Mouse (Mus musculus) midbrain, embryonic 12.5 days (tissue): ENCODE results near the gene Galnt12. TPM values are rescaled to one million over a fixed set of nuclear protein-coding genes. Genes with fewer than 3 reads are reported as not detected.

Experiments used
- ATAC-seq: fragments of 200-750 bp; cut with Nextera tagmentation; 2 replicates; pipeline ENCODE4 v1.8.0; 2017; ENCODE audit warnings: low read depth, moderate TSS enrichment, moderate library complexity; ENCODE audit not compliant: low FRiP score
- H3K27ac ChIP-seq: fragments of 300-500 bp; sonication (generic); replicated peaks from 2 replicates; pipeline ENCODE4 v1.5.1; 2016; ENCODE audit warnings: mild to moderate bottlenecking
- H3K27me3 ChIP-seq: fragments of 300-500 bp; sonication (generic); 2 replicates; pipeline ENCODE4 v1.6.1; 2016; ENCODE audit warnings: mild to moderate bottlenecking
- H3K36me3 ChIP-seq: fragments of 300-500 bp; sonication (generic); 2 replicates; pipeline ENCODE4 v1.6.1; 2016
- H3K4me1 ChIP-seq: fragments of 300-500 bp; sonication (generic); 2 replicates; pipeline ENCODE4 v1.6.1; 2016
- H3K4me2 ChIP-seq: fragments of 300-500 bp; sonication (generic); replicated peaks from 2 replicates; pipeline ENCODE4 v1.6.1; 2016; ENCODE audit warnings: mild to moderate bottlenecking, moderate library complexity
- H3K4me3 ChIP-seq: fragments of 300-500 bp; sonication (generic); 2 replicates; pipeline ENCODE4 v1.5.1; 2016; ENCODE audit warnings: mild to moderate bottlenecking
- H3K9ac ChIP-seq: fragments of 300-500 bp; sonication (generic); replicated peaks from 2 replicates; pipeline ENCODE4 v1.6.1; 2016; ENCODE audit warnings: mild to moderate bottlenecking, moderate library complexity
- H3K9me3 ChIP-seq: fragments of 300-500 bp; sonication (generic); 2 replicates; pipeline ENCODE4 v1.6.1; 2016; ENCODE audit warnings: mild to moderate bottlenecking
- WGBS: fragments of 180-500 bp; shearing (Covaris S2); methylation state at CpG from one replicate; pipeline ENCODE4 v1.1.7; 2016; 5-methylcytosine and 5-hydroxymethylcytosine counted together
- polyA plus RNA-seq: library from polyadenylated mRNA; unstranded; fragments of >200 nt; fragmentation: Nextera tagmentation; extraction: Ambion mirVana; gene quantifications from 2 replicates; pipeline ENCODE4 v1.2.1, GENCODE M21; 2016

The Galnt12 gene
- polyA plus RNA-seq, 1 experiment from 2014 or later = 4.4 TPM

- H3K27ac ChIP-seq = no peak overlapping the region
- peak overlapping the region; percentile 84 for H3K9ac ChIP-seq
- ATAC-seq = peak; percentile 42
- H3K36me3 ChIP-seq = no peaks in the 10 kb centered on the region
- peak overlapping the region; percentile 70 for H3K4me2 ChIP-seq
- peak overlapping the region; percentile 78 for H3K4me3 ChIP-seq
- H3K4me1 ChIP-seq = peaks cover 10% of the 10 kb centered on the region; the same call in 1 of the 2 replicates
- 37% methylated on average over 25 of the region's 25 CpGs for WGBS
- H3K9me3 ChIP-seq = 0 out of 2 replicates have a peak, but pooled peaks cover 3% of the 10 kb centered on the region
- peaks cover 30% of the 10 kb centered on the region for H3K27me3 ChIP-seq
Observed at GRCm38 (mm10) chr4:47057510-47058325, 34.0 kb upstream of the Galnt12 start.

- Histone ChIP-seq H3K36me3 (no peaks in the 10 kb centered on the region), H3K9ac (no peak overlapping the region), H3K9me3 (no peaks in the 10 kb centered on the region), H3K4me3 (no peak overlapping the region), H3K27ac (no peak overlapping the region), H3K27me3 (peaks cover 12% of the 10 kb centered on the region), H3K4me1 (peaks cover 10% of the 10 kb centered on the region; the same call in 1 of the 2 replicates), H3K4me2 (no peak overlapping the region)
- ATAC-seq = no peak
- 9% methylated on average over 1 of the region's 1 CpGs for WGBS
Observed at GRCm38 (mm10) chr4:47060900-47061299, 30.8 kb upstream of the Galnt12 start.

- no peak overlapping the region for H3K4me3 ChIP-seq
- no peak overlapping the region for H3K4me2 ChIP-seq
- no peaks in the 10 kb centered on the region for H3K27me3 ChIP-seq
- WGBS = 37% methylated on average over 2 of the region's 2 CpGs
- ATAC-seq = no peak
- no peaks in the 10 kb centered on the region for H3K4me1 ChIP-seq
- H3K9me3 ChIP-seq = no peaks in the 10 kb centered on the region
- no peaks in the 10 kb centered on the region for H3K36me3 ChIP-seq
- no peak overlapping the region for H3K27ac ChIP-seq
- no peak overlapping the region for H3K9ac ChIP-seq
Observed at GRCm38 (mm10) chr4:47075054-47075453, 16.7 kb upstream of the Galnt12 start.

- ATAC-seq = no peak
- Histone ChIP-seq H3K27ac (no peak overlapping the region), H3K4me3 (no peak overlapping the region), H3K27me3 (no peaks in the 10 kb centered on the region), H3K36me3 (no peaks in the 10 kb centered on the region), H3K9me3 (no peaks in the 10 kb centered on the region), H3K4me2 (no peak overlapping the region), H3K9ac (no peak overlapping the region), H3K4me1 (no peaks in the 10 kb centered on the region)
- 92% methylated on average over 17 of the region's 17 CpGs for WGBS
Observed at GRCm38 (mm10) chr4:47079997-47080646, 11.6 kb upstream of the Galnt12 start.

- no peaks in the 10 kb centered on the region for H3K4me1 ChIP-seq
- H3K27me3 ChIP-seq = no peaks in the 10 kb centered on the region
- H3K9me3 ChIP-seq = no peaks in the 10 kb centered on the region
- no peak overlapping the region for H3K4me3 ChIP-seq
- no peak for ATAC-seq
- no peak overlapping the region for H3K4me2 ChIP-seq
- H3K27ac ChIP-seq = no peak overlapping the region
- WGBS = 97% methylated on average over 4 of the region's 4 CpGs
- H3K9ac ChIP-seq = no peak overlapping the region
- no peaks in the 10 kb centered on the region for H3K36me3 ChIP-seq
Observed at GRCm38 (mm10) chr4:47080647-47081010, 11.1 kb upstream of the Galnt12 start.

GRCm38 (mm10) chr4:47083824-47084223 is 7.9 kb upstream of the Galnt12 start:
- WGBS = 91% methylated on average over 7 of the region's 7 CpGs
- ATAC-seq = no peak
- no peaks in the 10 kb centered on the region for H3K9me3 ChIP-seq
- H3K4me2 ChIP-seq = no peak overlapping the region
- H3K4me3 ChIP-seq = no peak overlapping the region
- H3K9ac ChIP-seq = no peak overlapping the region
- no peaks in the 10 kb centered on the region for H3K36me3 ChIP-seq
- H3K27ac ChIP-seq = no peak overlapping the region
- H3K4me1 ChIP-seq = no peaks in the 10 kb centered on the region
- no peaks in the 10 kb centered on the region for H3K27me3 ChIP-seq

- Histone ChIP-seq H3K36me3 (no peaks in the 10 kb centered on the region), H3K27me3 (peaks cover 36% of the 10 kb centered on the region), H3K9ac (no peak overlapping the region), H3K4me2 (no peak overlapping the region), H3K9me3 (no peaks in the 10 kb centered on the region), H3K4me1 (peaks cover 18% of the 10 kb centered on the region), H3K27ac (no peak overlapping the region), H3K4me3 (no peak overlapping the region)
- no peak for ATAC-seq
- WGBS = 87% methylated on average over 7 of the region's 7 CpGs
Observed at GRCm38 (mm10) chr4:47088671-47089070, 3.0 kb upstream of the Galnt12 start.

- Histone ChIP-seq H3K9me3 (no peaks in the 10 kb centered on the region), H3K4me2 (peak overlapping the region; percentile 100), H3K4me3 (peak overlapping the region; percentile 75), H3K27me3 (peaks cover 55% of the 10 kb centered on the region), H3K9ac (peak overlapping the region; percentile 72), H3K4me1 (peaks cover 21% of the 10 kb centered on the region), H3K27ac (no peak overlapping the region), H3K36me3 (no peaks in the 10 kb centered on the region)
- 2% methylated on average over 21 of the region's 21 CpGs for WGBS
- peak; percentile 44 for ATAC-seq
Observed at GRCm38 (mm10) chr4:47092387-47093021, 795 bp downstream of the Galnt12 start.

- no peak overlapping the region for H3K4me3 ChIP-seq
- H3K9ac ChIP-seq = no peak overlapping the region
- no peak overlapping the region for H3K27ac ChIP-seq
- peak overlapping the region; percentile 100 for H3K4me2 ChIP-seq
- 11% methylated on average over 9 of the region's 9 CpGs for WGBS
- H3K36me3 ChIP-seq = no peaks in the 10 kb centered on the region
- peaks cover 21% of the 10 kb centered on the region for H3K4me1 ChIP-seq
- ATAC-seq = no peak
- H3K27me3 ChIP-seq = peaks cover 55% of the 10 kb centered on the region
- no peaks in the 10 kb centered on the region for H3K9me3 ChIP-seq
Observed at GRCm38 (mm10) chr4:47093161-47093560, 1.5 kb downstream of the Galnt12 start.

GRCm38 (mm10) chr4:47093647-47094046 is 1.9 kb downstream of the Galnt12 start:
- H3K36me3 ChIP-seq = no peaks in the 10 kb centered on the region
- H3K4me2 ChIP-seq = peak overlapping the region; percentile 100; the same call in 1 of the 2 replicates
- no peak overlapping the region for H3K4me3 ChIP-seq
- WGBS = 11% methylated on average over 6 of the region's 6 CpGs
- no peak overlapping the region for H3K9ac ChIP-seq
- H3K27me3 ChIP-seq = peaks cover 55% of the 10 kb centered on the region
- no peak overlapping the region for H3K27ac ChIP-seq
- H3K9me3 ChIP-seq = no peaks in the 10 kb centered on the region
- ATAC-seq = peak; percentile 50; the same call in 1 of the 2 replicates
- peaks cover 21% of the 10 kb centered on the region for H3K4me1 ChIP-seq

GRCm38 (mm10) chr4:47103561-47103960 is 11.9 kb downstream of the Galnt12 start:
- Histone ChIP-seq H3K9me3 (no peaks in the 10 kb centered on the region), H3K36me3 (no peaks in the 10 kb centered on the region), H3K27me3 (no peaks in the 10 kb centered on the region), H3K4me1 (no peaks in the 10 kb centered on the region), H3K27ac (no peak overlapping the region), H3K4me3 (no peak overlapping the region), H3K9ac (no peak overlapping the region), H3K4me2 (no peak overlapping the region)
- 94% methylated on average over 10 of the region's 10 CpGs for WGBS
- ATAC-seq = no peak

- no peaks in the 10 kb centered on the region for H3K36me3 ChIP-seq
- peaks cover 3% of the 10 kb centered on the region; the same call in 1 of the 2 replicates for H3K4me1 ChIP-seq
- WGBS = 35% methylated on average over 9 of the region's 9 CpGs
- no peak overlapping the region for H3K9ac ChIP-seq
- H3K4me3 ChIP-seq = no peak overlapping the region
- H3K27ac ChIP-seq = no peak overlapping the region
- H3K27me3 ChIP-seq = no peaks in the 10 kb centered on the region
- ATAC-seq = no peak
- no peaks in the 10 kb centered on the region for H3K9me3 ChIP-seq
- no peak overlapping the region for H3K4me2 ChIP-seq
Observed at GRCm38 (mm10) chr4:47111885-47112284, 20.2 kb downstream of the Galnt12 start.
